Mouse (Mus musculus) cerebral cortex, adult 2 months (tissue): ENCODE measurements around the gene Nptxr.

ENCODE experiments used
- WGBS: fragments of 180-500 bp; shearing (Covaris S2); methylation state at CpG from one replicate; pipeline ENCODE4 v1.1.7; 2018; 5-methylcytosine and 5-hydroxymethylcytosine counted together

Nptxr gene

GRCm38 (mm10) chr15:79804352-79805071 lies at the start of gene Nptxr:
Nptxr (minus strand) TSS chr15:79804766.
- WGBS: under 1% methylated on average over 83 of the region's 91 CpGs

- WGBS: 95% methylated on average over 2 of the region's 2 CpGs
Measured at GRCm38 (mm10) chr15:79850143-79850542, 45.6 kb upstream of the Nptxr start.

DNA sequence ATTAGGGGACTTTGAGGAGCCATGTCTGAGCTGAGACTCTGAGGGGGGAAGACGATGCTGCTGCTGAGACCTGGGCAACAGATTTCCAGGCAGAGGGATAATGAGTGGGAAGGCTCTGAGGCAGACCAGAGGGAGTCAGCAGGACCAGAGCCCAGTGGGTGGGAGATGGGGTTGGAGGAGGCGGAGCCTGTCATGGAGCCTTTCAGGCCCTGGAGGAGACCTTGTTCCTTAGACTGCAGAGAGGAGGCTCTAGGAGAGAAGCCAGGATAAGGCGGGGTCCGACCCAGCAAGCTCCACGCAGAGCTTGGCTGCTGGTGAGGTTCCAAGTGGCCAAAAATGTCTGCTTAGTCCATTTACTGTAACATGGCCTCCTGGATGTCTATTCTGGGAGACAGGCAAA lies 42.5 kb upstream of the Nptxr start:
- WGBS: 21% methylated on average over 5 of the region's 5 CpGs

DNA sequence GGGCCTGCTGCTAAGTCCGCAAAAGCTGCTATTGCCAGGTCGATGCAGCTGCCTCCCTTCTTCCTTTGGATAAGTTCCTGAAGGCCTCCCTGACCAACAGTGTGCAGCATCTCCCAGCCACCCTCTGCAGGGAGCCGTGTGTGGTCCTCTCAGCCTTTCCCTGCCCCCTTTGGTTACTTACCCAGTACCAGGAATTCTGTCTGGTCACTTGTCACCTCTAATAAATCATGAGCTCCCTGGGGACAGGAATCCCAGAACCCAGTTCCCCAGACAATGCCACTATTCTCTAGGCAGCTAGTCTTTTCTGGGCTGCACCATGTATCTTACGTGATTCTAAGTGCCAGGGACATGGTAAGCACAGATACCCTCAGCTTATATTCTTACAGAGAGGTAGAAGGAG lies 41.4 kb upstream of the Nptxr start:
- WGBS: 80% methylated on average over 4 of the region's 4 CpGs

- WGBS: 85% methylated on average over 3 of the region's 3 CpGs
Measured at GRCm38 (mm10) chr15:79842985-79843384, 38.4 kb upstream of the Nptxr start.

DNA sequence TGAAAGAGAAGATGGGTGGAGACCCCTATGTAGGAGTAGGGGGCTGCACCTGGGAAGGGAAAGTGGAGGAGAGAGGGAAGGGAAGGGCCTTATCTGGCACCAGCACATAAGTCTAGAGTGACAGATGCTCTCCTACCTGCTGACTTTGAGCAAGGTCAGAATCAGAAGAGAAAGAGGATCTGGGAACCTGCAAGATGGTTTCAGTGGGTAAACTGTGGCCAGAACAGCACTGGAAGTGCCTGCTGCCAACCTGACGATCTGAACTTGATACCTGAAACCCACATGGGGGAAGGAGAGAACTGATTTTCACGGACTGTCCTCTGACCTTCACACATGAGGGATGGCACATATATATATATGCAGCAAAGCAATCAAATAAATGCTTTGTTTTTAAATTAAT lies 35.7 kb upstream of the Nptxr start:
- WGBS: 81% methylated on average over 2 of the region's 2 CpGs

DNA sequence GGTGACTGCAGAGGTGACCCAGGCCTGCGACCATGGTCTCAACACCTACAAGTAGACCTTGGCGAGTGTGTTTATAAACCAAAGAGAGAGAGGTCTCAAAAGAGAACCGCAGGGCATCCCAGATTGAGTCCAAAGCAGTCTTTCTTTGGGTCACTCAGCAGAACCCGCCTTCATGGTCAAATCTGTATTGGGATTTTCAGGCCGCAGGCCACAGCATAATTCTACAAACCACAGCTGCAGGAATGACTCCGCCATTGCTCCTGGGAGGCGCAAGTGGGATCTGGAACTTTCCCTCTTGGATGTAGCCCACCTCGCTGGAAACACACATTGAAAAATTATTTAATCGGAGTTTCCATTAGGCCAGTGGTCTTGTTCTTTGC lies 30.3 kb upstream of the Nptxr start:
- WGBS: 46% methylated on average over 9 of the region's 9 CpGs

GRCm38 (mm10) chr15:79834130-79834880 lies 29.7 kb upstream of the Nptxr start, which contains the start of the genes Npcd and Cbx6:
Npcd (minus strand) TSS chr15:79834237.
Cbx6 (minus strand) TSS chr15:79834688.
- WGBS: 1% methylated on average over 58 of the region's 58 CpGs

DNA sequence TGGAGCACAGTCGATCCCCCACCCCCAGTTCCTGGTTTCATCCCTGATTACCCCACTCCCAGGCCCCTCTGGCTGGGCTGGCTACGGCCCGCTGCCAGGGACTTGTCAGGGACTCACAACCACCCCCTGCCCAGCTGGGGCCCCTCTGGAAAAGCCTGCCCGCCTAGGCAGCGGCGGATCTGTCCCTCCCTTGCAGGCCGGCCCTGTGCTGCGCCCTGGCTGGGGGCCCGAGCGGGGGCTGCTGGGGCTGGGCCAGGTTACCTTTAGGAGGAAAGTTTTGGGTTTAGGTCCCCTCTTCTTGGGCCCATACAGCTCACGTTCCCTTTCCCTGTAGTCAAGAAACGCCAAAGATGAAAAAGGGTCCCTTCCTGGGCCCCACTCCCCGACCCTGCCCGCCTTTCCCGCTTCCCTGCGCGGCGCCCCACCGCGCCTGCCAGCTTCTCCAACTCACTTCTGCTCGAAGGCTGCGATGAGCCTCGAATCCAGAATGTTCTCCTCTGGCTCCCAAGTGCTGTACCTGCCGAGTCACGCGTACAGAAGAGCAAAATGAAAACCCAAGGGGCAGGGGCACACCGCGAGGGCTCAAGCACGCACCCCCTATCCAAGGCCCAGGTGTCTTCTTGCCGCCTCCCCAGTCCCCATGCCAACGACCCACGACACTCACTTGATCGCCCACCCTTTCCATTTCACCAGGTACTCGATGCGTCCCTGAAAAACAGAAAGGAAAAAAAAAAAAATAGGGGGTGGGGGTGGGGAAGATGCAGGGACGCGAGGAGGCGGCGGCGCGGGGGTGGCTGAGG lies 28.9 kb upstream of the Nptxr start:
- 1% methylated on average over 41 of the region's 41 CpGs for WGBS

DNA sequence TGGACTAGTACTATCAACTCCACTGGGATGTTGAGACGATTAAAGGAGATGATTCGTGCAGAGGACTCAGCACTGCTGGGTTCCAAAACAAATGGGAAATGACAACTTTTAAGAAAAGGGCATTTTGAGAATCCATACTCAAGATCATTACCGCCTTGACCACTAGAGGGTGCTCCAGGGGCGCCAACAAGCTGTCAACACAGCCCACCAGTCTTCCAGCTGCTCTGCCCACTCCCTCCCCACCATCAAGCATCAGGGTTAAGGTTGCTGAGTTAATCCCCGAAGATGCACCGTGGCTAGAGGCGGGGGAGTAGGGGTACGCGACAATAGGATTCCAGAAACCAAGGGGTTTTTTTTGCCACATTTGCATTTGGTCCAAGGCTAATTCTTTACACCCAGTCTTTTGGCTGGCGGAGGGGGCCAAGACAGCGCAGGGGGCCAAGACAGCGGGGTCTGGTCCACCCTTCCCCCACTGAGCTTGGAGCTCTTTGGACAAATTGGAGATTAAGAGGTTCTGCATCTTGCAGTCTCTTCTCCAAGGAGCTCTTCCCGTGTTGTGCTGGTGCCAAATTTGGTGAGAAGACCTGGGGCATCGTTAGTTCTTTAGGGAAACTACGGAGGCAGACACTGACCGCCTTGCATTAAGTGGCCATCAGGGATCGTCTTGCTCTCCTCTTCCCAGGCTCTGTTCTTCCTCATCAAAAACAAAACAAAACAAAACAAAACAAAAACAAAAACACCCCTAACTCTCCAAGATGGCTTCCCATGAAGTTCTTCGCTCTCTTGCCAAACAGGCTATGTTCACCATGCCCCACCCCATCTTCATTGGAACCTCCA lies 27.7 kb upstream of the Nptxr start:
- WGBS: 14% methylated on average over 18 of the region's 18 CpGs

- 5% methylated on average over 4 of the region's 4 CpGs for WGBS
Measured at GRCm38 (mm10) chr15:79830388-79830787, 25.8 kb upstream of the Nptxr start.

GRCm38 (mm10) chr15:79829431-79829830 lies 24.9 kb upstream of the Nptxr start:
- 67% methylated on average over 5 of the region's 5 CpGs for WGBS

DNA sequence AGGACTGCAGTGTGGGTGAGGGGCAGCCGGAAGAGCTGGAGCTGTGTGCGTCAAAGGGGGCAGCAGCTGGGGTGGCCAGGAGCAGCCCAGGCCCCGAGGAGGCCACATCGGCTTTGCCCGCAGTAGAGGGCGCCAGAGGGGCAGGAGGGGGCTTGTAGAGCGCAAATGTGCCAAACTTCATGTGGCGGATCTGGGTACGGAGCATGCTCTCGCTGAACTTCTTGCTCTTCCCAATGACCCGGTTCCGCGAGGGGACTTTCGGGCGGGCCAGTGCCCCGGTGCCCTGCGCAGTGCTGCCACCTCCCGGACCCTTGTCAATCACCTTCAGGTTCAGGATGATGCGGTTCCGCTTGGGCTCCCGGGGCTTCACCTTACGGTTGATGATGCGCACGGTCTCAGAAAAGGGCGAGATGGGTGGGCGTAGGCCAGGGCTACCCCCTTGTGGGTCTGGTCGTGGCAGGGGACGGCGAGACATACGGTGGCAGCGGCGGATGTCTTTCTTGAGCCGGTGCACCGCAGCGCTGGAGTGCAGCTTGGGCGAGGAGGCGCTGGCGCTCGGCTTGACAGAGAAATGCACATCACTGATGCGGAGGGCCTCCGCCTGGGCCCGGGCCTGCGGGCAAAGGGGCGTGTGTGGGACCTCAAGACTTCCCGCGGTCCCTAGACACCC lies 23.9 kb upstream of the Nptxr start:
- 68% methylated on average over 46 of the region's 46 CpGs for WGBS

GRCm38 (mm10) chr15:79827778-79828210 lies 23.2 kb upstream of the Nptxr start:
- WGBS: 69% methylated on average over 11 of the region's 11 CpGs

DNA sequence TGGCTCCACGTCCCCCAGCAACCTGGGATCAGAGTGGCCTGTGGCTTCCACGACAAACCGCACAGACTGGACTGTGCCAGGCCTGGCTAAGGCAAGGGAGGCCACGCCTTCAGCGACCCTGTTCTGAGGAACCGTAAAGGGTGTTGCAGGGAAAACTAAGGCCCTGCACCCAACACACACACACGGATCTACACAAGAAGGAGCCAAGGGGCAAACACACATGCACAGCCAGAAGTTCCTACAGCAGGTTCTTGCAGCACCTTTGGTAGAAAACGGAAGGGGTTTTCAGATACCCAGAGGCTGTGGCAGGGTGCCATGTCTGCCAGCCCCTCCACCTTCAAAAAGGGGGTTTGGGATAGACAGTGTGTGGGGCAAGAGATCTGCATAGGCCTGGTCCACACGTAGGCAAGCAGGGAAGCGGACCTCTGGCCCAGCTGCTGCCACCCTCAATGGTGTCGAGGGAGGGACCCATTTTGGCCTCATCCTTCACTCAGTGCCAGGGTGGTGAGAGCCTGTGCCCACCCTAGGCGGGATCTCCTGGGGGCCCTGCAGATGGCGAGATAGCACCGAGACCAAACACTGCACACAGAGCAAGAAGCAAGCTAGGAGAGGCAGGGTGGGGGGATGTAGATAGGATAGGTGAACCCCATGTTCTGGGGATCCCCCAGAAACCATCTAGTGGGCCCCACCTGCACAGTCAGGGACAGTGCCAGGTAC lies 22.7 kb upstream of the Nptxr start:
- WGBS: 58% methylated on average over 14 of the region's 14 CpGs

DNA sequence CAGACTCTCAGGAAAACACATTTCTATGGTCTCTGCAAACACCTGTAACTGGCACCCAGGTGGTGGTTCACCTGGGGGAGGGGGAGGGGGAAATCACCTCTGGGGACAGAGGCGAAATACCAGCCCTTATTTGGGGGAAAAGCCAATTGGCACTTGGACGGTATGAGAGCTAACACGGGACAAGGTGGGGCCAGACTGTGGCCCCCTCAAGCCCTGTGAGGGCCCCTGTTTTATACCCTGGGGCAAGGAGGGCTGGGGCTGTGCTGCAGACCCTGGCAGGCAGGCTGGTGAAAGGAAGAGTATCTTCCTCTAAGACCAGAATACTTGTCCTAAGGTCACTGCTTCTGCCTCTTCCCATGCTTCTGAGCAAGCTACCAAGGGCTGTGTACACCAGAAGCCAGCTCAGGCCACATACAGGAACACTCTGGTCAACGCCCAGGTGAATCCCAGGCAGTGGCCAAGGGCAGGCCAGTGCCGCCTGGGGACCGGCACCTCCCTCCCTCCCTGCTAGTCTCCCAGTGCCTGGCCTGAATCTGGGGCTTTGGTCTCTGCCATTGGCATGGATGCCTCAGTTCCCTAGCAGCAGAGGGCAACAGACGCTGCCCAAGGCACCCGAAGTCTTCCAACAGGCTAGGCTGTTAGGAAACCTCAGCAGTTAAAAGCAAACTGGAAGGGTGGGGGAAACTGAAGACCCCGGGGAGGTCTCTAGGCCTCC lies 21.8 kb upstream of the Nptxr start:
- WGBS: 70% methylated on average over 9 of the region's 9 CpGs

DNA sequence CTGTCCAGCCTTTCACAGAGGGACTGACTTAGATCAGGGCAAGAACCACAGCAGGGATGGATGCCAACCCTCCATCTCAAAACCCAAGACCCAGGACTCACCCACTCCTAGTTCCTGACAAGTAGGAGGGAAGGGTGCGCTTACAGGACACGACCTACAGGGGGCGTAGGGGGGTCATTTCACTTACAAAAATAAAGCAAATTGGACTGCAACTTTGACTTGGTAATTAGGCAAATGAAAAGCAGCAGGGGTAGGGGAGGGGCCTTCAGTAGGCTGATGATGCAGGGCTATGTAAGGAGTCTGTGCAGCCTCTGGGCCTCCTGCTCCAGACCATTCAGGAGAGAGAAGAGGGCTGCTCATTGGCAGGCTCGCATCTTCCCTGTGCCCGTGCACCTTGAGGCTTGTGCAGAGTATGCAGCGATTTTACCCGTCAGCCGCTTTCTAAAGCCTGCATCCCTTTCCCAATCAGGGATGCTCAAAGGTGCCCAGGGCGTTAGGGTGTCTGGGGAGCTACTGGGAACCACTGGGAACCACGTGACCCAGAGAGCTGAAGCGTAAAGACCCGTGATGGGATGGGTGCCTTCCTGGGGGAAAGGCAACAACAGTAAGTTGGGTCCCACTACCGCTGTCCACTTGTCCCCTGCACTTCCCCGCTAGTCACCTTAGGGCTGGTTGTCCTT lies 20.7 kb upstream of the Nptxr start:
- WGBS: 40% methylated on average over 14 of the region's 14 CpGs

- 46% methylated on average over 19 of the region's 19 CpGs for WGBS
Measured at GRCm38 (mm10) chr15:79823588-79824280, 19.2 kb upstream of the Nptxr start.
